8 mouse cellular contexts compared by ENCODE assay signal in genomic region chr8:83698661-83699453, GRCm38 (mm10). TPM values are rescaled to one million over a fixed set of nuclear protein-coding genes. Genes with fewer than 3 reads are reported as not detected.
DNase-seq lines count a peak whose midpoint lies in the region; ATAC-seq lines count a peak whose summit lies in the region.

Gene Pkn1 (minus strand): TSS chr8:83699179.

- WGBS in embryonic facial prominence, embryonic 13.5 days: under 1% methylated on average over 80 of the region's 85 CpGs
- under 1% methylated on average over 64 of the region's 85 CpGs for WGBS in heart, embryonic 11.5 days (ENCODE audit: insufficient replicate concordance)
- under 1% methylated on average over 84 of the region's 85 CpGs for WGBS in kidney, embryonic 15.5 days
- whole genome bisulfite sequencing in liver, embryonic 12.5 days (ENCODE audit: insufficient replicate concordance): under 1% methylated on average over 66 of the region's 85 CpGs
- WGBS in stomach, embryonic 14.5 days: under 1% methylated on average over 83 of the region's 85 CpGs

- H3K4me2 ChIP-seq in embryonic facial prominence, embryonic 13.5 days: peak within 1 kb of the TSS; percentile 93
- peak within 1 kb of the TSS; percentile 99 for H3K4me2 ChIP-seq in heart, embryonic 11.5 days
- H3K4me2 ChIP-seq in kidney, embryonic 15.5 days: peak within 1 kb of the TSS; percentile 76
- H3K4me2 ChIP-seq in liver, embryonic 12.5 days: peak within 1 kb of the TSS; percentile 99
- H3K4me2 ChIP-seq in stomach, embryonic 14.5 days (replicated peaks; ENCODE audit: low read depth, low read length): peak within 1 kb of the TSS; percentile 92

- no peaks in the 10 kb centered on the region for H3K36me3 ChIP-seq in embryonic facial prominence, embryonic 13.5 days
- H3K36me3 ChIP-seq in heart, embryonic 11.5 days (ENCODE audit: control insufficient read depth, insufficient read depth, low read length): no peaks in the 10 kb centered on the region
- no peaks in the 10 kb centered on the region for H3K36me3 ChIP-seq in kidney, embryonic 15.5 days
- no peaks in the 10 kb centered on the region for H3K36me3 ChIP-seq in liver, embryonic 12.5 days
- no peaks in the 10 kb centered on the region for H3K36me3 ChIP-seq in stomach, embryonic 14.5 days (ENCODE audit: control insufficient read depth, insufficient read depth, low read length)

- ATAC-seq in embryonic facial prominence, embryonic 13.5 days (ENCODE audit: insufficient number of reproducible peaks, insufficient read depth, low FRiP score, low TSS enrichment, low read depth): peak; percentile 61
- peak; percentile 91 for ATAC-seq in heart, embryonic 11.5 days (replicated peaks; ENCODE audit: insufficient number of reproducible peaks, low FRiP score, low TSS enrichment)
- ATAC-seq in kidney, embryonic 15.5 days (replicated peaks; ENCODE audit: low FRiP score): peak; percentile 93
- ATAC-seq in liver, embryonic 12.5 days: peak; percentile 90
- peak; percentile 91 for ATAC-seq in stomach, embryonic 14.5 days (ENCODE audit: insufficient number of reproducible peaks, insufficient read depth, low FRiP score, low read depth)

- peak within 1 kb of the TSS; percentile 90 for H3K9ac ChIP-seq in embryonic facial prominence, embryonic 13.5 days
- H3K9ac ChIP-seq in heart, embryonic 11.5 days (ENCODE audit: low read depth, low read length): peak within 1 kb of the TSS; percentile 95
- peak within 1 kb of the TSS; percentile 86 for H3K9ac ChIP-seq in kidney, embryonic 15.5 days
- H3K9ac ChIP-seq in liver, embryonic 12.5 days: peak within 1 kb of the TSS; percentile 93
- peak within 1 kb of the TSS; percentile 93 for H3K9ac ChIP-seq in stomach, embryonic 14.5 days (replicated peaks; ENCODE audit: low read depth, low read length)

- H3K27me3 ChIP-seq in embryonic facial prominence, embryonic 13.5 days: no peaks in the 10 kb centered on the region
- H3K27me3 ChIP-seq in heart, embryonic 11.5 days (ENCODE audit: control insufficient read depth, insufficient read depth, low read length): no peaks in the 10 kb centered on the region
- no peaks in the 10 kb centered on the region for H3K27me3 ChIP-seq in kidney, embryonic 15.5 days
- no peaks in the 10 kb centered on the region for H3K27me3 ChIP-seq in liver, embryonic 12.5 days (replicated peaks)
- no peaks in the 10 kb centered on the region for H3K27me3 ChIP-seq in stomach, embryonic 14.5 days (ENCODE audit: control insufficient read depth, insufficient read depth, low read length)

- H3K9me3 ChIP-seq in embryonic facial prominence, embryonic 13.5 days: no peaks in the 10 kb centered on the region
- 0 out of 2 replicates have a peak, but pooled peaks cover 4% of the 10 kb centered on the region for H3K9me3 ChIP-seq in heart, embryonic 11.5 days (replicated peaks; ENCODE audit: control insufficient read depth, low read length)
- H3K9me3 ChIP-seq in kidney, embryonic 15.5 days (replicated peaks): no peaks in the 10 kb centered on the region
- 0 out of 2 replicates have a peak, but pooled peaks cover 6% of the 10 kb centered on the region for H3K9me3 ChIP-seq in liver, embryonic 12.5 days (replicated peaks)
- H3K9me3 ChIP-seq in stomach, embryonic 14.5 days (ENCODE audit: control insufficient read depth, low read depth, low read length): no peaks in the 10 kb centered on the region

- peaks cover 43% of the 10 kb centered on the region for H3K4me1 ChIP-seq in embryonic facial prominence, embryonic 13.5 days
- peaks cover 29% of the 10 kb centered on the region for H3K4me1 ChIP-seq in heart, embryonic 11.5 days (ENCODE audit: control insufficient read depth, insufficient read depth, low read length)
- H3K4me1 ChIP-seq in kidney, embryonic 15.5 days: peaks cover 63% of the 10 kb centered on the region
- peaks cover 68% of the 10 kb centered on the region for H3K4me1 ChIP-seq in liver, embryonic 12.5 days
- H3K4me1 ChIP-seq in stomach, embryonic 14.5 days (ENCODE audit: control insufficient read depth, insufficient read depth, low read length): peaks cover 33% of the 10 kb centered on the region

- peak within 1 kb of the TSS; percentile 85 for H3K4me3 ChIP-seq in embryonic facial prominence, embryonic 13.5 days
- H3K4me3 ChIP-seq in heart, embryonic 11.5 days (ENCODE audit: low read depth, low read length): peak within 1 kb of the TSS; percentile 80
- peak within 1 kb of the TSS; percentile 74 for H3K4me3 ChIP-seq in kidney, embryonic 15.5 days (replicated peaks)
- H3K4me3 ChIP-seq in liver, embryonic 12.5 days: peak within 1 kb of the TSS; percentile 89
- peak within 1 kb of the TSS; percentile 90 for H3K4me3 ChIP-seq in stomach, embryonic 14.5 days (ENCODE audit: low read depth, low read length)

- peak; percentile 66 for DNase-seq in right cerebral cortex, adult 18-20 months
- no peak for DNase-seq in right cerebral cortex, postnatal 36 days (ENCODE audit: low spot score in 2 of 2)
- peak; percentile 60 for DNase-seq in naive thymus-derived CD4-positive, alpha-beta T cell, adult 2 months (ENCODE audit: low read depth)

- peak within 1 kb of the TSS; percentile 80 for H3K27ac ChIP-seq in embryonic facial prominence, embryonic 13.5 days
- peak within 1 kb of the TSS; percentile 76 for H3K27ac ChIP-seq in heart, embryonic 11.5 days (ENCODE audit: low read depth, low read length)
- peak within 1 kb of the TSS; percentile 89 for H3K27ac ChIP-seq in kidney, embryonic 15.5 days
- peak within 1 kb of the TSS; percentile 83 for H3K27ac ChIP-seq in liver, embryonic 12.5 days
- peak within 1 kb of the TSS; percentile 79 for H3K27ac ChIP-seq in stomach, embryonic 14.5 days (ENCODE audit: low read length)

RNA-seq across cellular contexts. Expression of gene Pkn1, which starts in this region (rescaled TPM):
- 23.5 and 24.0 TPM in 2 replicates for polyA plus RNA-seq in embryonic facial prominence, embryonic 13.5 days (2015; fragmentation: Nextera tagmentation; extraction: Ambion mirVana)
- 17.0 and 21.2 TPM in 2 replicates for polyA plus RNA-seq in heart, embryonic 11.5 days (2014; fragmentation: Nextera tagmentation; extraction: Ambion mirVana)
- polyA plus RNA-seq in kidney, embryonic 15.5 days (2015; fragmentation: Nextera tagmentation; extraction: Ambion mirVana): 29.3 and 34.6 TPM in 2 replicates
- polyA plus RNA-seq in liver, embryonic 12.5 days (2016; fragmentation: Nextera tagmentation; extraction: Ambion mirVana): 17.5 and 19.5 TPM in 2 replicates
- polyA plus RNA-seq in stomach, embryonic 14.5 days (2014; fragmentation: Nextera tagmentation; extraction: Ambion mirVana): 30.1 and 30.7 TPM in 2 replicates

Comparison
In these comparisons a context has a peak if more than half of its experiments do, and no peak if none do; other contexts are left out.
1. DNase-seq: peak in right cerebral cortex, adult 18-20 months (single experiment) and naive thymus-derived CD4-positive, alpha-beta T cell, adult 2 months (single experiment); none in right cerebral cortex, postnatal 36 days (0 of 2).
2. Peak in every context shown above with its lines, with median percentiles within 50 percentile points of each other: ATAC-seq, H3K27ac ChIP-seq, H3K4me2 ChIP-seq, H3K4me3 ChIP-seq and H3K9ac ChIP-seq.